Mouse (Mus musculus): Measurements from ENCODE around the gene Dnaaf1.

DNA sequence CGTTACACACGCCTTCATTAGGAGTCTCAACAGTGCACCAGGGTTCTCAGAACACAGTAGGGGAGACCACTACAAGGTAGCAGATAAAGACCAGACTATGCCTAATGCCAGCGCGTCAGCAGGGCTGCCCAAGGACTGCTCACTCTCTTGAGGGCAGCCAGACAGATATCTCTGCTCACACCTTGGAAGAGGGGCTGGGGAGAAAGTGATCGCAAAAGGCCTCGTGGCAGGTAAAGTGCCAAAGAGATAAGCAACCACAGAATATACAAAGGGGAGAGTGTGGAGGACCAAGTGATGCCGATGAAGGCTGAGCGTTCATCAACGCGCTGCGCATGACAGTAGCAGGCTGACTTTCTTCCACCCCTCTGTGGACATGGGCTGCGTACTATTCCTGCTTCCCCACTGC, 29.4 kb downstream of the Dnaaf1 start:
- TF ChIP-seq CTCF (IDR thresholded peaks at IDR 0.05) (no peak), POLR2A (IDR thresholded peaks at IDR 0.05; ENCODE audit: insufficient read depth, low read depth, low read length) (no peak), EP300 (IDR thresholded peaks at IDR 0.05; ENCODE audit: insufficient read depth, low read depth, low read length) (no peak)

All from heart, adult 2 months (tissue).